Mouse (Mus musculus) Patski (cell line): Measurements from ENCODE around the gene Cacna1e. TPM values are rescaled to one million over a fixed set of nuclear protein-coding genes. Genes with fewer than 3 reads are reported as not detected.

Source experiments
- ATAC-seq: fragments of 100-300 bp; one replicate; pipeline ENCODE4 v1.8.0; 2021
- CTCF ChIA-PET: fragments of 350-600 bp; sonication (Branson Sonifier 250); formaldehyde crosslinking; loops from one replicate; lab custom pipeline; 2022; ENCODE audit warnings: inconsistent platforms; lab: Charles Lee
- POLR2A ChIA-PET: fragments of 350-600 bp; sonication (Branson Sonifier 250); formaldehyde crosslinking; loops from one replicate; lab custom pipeline; 2022; ENCODE audit warnings: antibody characterized with exemption, inconsistent platforms; lab: Charles Lee
- DNase-seq: peaks from one replicate; pipeline ENCODE4 v3.0.0-alpha.2; 2011; ENCODE audit warnings: low read depth, low spot score
- H3K27me3 ChIP-seq: fragments of 371-371 bp; one replicate; pipeline ENCODE4 v1.5.1; 2021
- CTCF ChIP-seq: fragments of 100-300 bp; IDR thresholded peaks from one replicate; pipeline ENCODE4 v1.5.1; 2021
- in situ Hi-C: fragments of 300-500 bp; cut with MboI; formaldehyde crosslinking; loops from 3 replicates; pipeline ENCODE4 v1.11.1; 2018; ENCODE audit warnings: low pct_unique_long_range_greater_than_20kb, mixed read lengths
- polyA plus RNA-seq: library from polyadenylated mRNA; unstranded; gene quantifications from one replicate; pipeline ENCODE4 v1.2.3, GENCODE M21; 2021

Cacna1e gene
- polyA plus RNA-seq, 1 experiment from 2014 or later = not detected

DNA sequence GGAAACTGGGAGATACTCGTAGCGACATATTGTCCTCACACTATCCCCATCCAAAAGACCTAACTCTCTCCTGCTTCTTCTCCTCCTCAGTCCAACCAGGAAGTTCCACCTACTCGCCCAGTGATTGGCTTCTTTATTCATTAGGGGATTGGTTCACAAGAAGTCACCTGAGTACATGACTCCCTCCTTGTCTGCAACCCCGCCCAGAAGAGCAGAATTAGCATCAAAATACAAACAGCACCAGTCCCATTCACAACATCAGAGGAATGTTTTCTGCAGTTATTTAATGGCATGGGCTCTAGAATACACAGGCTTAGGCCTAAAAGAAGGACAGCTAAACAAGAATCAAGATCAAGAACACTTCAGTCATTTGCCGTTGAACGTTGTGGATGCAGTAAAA lies 139.1 kb downstream of the Cacna1e start:
- CTCF ChIA-PET = no interaction called here
- in situ Hi-C loops = no loop called here
- H3K27me3 ChIP-seq = peaks cover 40% of the 10 kb centered on the region
- ATAC-seq = no peak
- POLR2A ChIA-PET = no interaction called here
- DNase-seq = no peak
- no peak for TF ChIP-seq CTCF

DNA sequence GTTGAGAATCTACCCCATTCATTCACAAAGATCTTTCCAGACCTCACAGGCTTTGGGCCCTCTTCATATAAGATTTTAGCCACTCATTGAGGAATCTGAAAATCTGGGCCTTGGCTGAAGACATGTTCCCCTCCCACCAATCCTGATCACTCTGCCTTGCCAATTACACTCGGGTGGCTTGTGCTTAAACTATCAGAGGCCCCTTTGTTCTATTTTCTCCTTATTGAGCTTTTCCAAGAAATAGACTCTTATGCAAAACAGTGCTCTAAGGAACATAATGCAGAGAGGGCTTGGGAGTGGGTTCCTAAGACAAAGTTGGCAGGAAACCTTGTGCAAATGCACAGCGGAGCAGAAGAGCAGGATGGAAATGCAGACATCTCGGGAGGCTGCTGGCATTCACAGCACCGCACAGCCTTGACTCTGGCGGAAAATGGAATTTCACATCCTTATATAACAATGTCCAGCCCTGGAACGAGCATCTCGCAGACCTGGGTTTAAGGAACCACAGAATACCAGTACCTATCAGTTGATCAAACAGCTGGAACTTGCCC lies 153.8 kb downstream of the Cacna1e start:
- H3K27me3 ChIP-seq = peaks cover 64% of the 10 kb centered on the region
- ChIA-PET POLR2A (no interaction called here), CTCF (no interaction called here)
- DNase-seq = no peak
- no peak for TF ChIP-seq CTCF
- ATAC-seq = no peak
- in situ Hi-C loops = no loop called here

DNA sequence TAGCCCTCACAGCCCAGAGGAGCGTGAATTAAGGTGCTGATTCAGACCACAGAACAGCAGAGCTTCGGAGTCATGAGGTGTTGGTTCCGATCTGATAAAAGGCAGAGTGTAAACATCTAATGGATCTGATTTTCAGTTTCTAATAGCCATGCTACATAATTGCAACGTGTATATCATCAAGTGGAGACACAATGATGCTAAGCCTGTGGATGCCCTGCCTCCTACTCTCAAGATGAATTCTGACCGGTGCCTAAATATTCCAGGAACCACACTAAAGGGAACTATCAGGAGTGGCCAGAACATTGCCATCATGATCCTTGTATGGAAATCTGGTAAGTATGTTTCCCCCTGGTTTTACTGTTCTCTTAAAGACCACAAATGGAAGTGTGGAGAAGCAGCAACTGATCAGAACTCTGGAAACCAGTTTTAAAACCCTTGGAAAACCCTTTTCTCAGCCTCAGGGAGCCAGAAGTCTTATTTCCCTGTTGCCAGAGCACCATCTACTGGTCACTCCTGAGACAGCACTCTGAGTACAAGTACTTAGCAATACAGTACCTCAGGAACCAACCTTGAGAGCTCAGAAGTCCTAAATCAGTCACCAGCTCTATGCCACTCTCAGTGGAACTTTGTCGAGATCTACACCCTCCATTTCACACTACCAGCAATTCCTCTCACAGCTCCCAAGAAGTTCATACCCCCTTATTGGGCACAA lies 154.9 kb downstream of the Cacna1e start:
- TF ChIP-seq CTCF = peak; percentile 72
- ATAC-seq (peak; percentile 74), DNase-seq (peak; percentile 7)
- CTCF ChIA-PET = interaction anchor here (0.7 kb wide), 2 partner anchors 15 to 834 kb away, joined by 3 read pairs; no protein-coding TSS in a partner anchor
- in situ Hi-C loops = loop anchor here (5.0 kb wide), 2 partner anchors 447 to 837 kb away; partner anchors contain the start of gene Teddm1a
- POLR2A ChIA-PET = no interaction called here
- peaks cover 74% of the 10 kb centered on the region for H3K27me3 ChIP-seq

GRCm38 (mm10) chr1:154728682-154729081 lies 155.6 kb downstream of the Cacna1e start:
- TF ChIP-seq CTCF = no peak
- DNase-seq (no peak), ATAC-seq (no peak)
- H3K27me3 ChIP-seq = peaks cover 73% of the 10 kb centered on the region
- ChIA-PET POLR2A (no interaction called here), CTCF (interaction anchor here (0.8 kb wide), 1 partner anchor 278 kb away, joined by 3 read pairs; no protein-coding TSS in a partner anchor)
- in situ Hi-C loops = loop anchor here (5.0 kb wide), 2 partner anchors 446 to 836 kb away; partner anchors contain the start of gene Teddm1a

- H3K27me3 ChIP-seq = peaks cover 76% of the 10 kb centered on the region
- in situ Hi-C loops = loop anchor here (5.0 kb wide), 2 partner anchors 445 to 835 kb away; partner anchors contain the start of gene Teddm1a
- TF ChIP-seq CTCF = no peak
- DNase-seq (no peak), ATAC-seq (no peak)
- ChIA-PET POLR2A (no interaction called here), CTCF (no interaction called here)
Observed at GRCm38 (mm10) chr1:154727696-154728095, 156.6 kb downstream of the Cacna1e start.

GRCm38 (mm10) chr1:154726361-154727161 lies 157.7 kb downstream of the Cacna1e start:
- ChIA-PET POLR2A (no interaction called here), CTCF (no interaction called here)
- DNase-seq (no peak), ATAC-seq (no peak)
- peaks cover 82% of the 10 kb centered on the region for H3K27me3 ChIP-seq
- no peak for TF ChIP-seq CTCF
- in situ Hi-C loops = loop anchor here (5.0 kb wide), 2 partner anchors 444 to 834 kb away; partner anchors contain the start of gene Teddm1a

- ATAC-seq = no peak
- no peak for TF ChIP-seq CTCF
- CTCF ChIA-PET = no interaction called here
- H3K27me3 ChIP-seq = peaks cover 80% of the 10 kb centered on the region
- POLR2A ChIA-PET = no interaction called here
- DNase-seq = no peak
- in situ Hi-C loops = loop anchor here (5.0 kb wide), 2 partner anchors 443 to 833 kb away; partner anchors contain the start of gene Teddm1a
Observed at GRCm38 (mm10) chr1:154725356-154726320, 158.7 kb downstream of the Cacna1e start.

DNA sequence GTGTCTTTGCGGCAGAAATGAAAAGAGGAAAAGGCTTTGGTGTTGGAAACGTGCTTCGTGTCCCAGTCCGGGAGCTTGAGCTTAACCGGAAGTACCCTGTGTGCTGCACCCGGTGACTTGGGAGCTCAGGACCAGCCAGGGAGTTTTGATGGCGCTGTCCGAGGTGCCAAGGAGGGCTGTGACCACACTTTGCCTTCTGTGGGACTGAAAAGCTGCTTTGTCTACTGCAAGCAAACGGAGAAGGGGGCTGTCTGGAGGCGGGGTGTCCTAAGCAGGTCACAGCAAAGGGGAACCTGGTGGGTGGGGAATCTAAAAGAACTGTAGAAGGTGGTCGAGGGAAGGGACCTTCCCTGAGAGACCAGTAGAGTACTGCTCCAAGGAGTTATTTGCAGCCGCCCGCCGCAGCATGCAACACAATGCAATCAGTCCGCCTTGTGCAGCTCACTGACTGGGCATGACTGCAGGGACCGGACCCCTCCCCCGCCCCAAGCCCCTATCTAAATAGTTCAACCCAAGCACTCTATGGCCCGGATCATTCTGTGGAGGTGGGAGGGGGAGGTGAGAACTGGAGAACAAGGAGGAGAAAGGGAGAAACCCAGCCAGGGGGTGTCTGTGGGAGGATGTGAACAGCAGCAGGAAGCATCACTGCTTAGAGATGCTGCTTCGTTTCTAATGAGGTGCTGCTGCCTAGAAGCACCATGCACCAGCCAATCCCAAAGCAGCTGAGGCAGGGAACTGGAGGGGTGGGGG lies 160.6 kb downstream of the Cacna1e start:
- POLR2A ChIA-PET = no interaction called here
- no peak for ATAC-seq
- no peak for TF ChIP-seq CTCF

GRCm38 (mm10) chr1:154723078-154723477 lies 161.2 kb downstream of the Cacna1e start:
- in situ Hi-C loops = no loop called here
- DNase-seq (no peak), ATAC-seq (no peak)
- peaks cover 83% of the 10 kb centered on the region for H3K27me3 ChIP-seq
- CTCF ChIA-PET = interaction anchor here (1.5 kb wide), 1 partner anchor 14 kb away, joined by 4 read pairs; no protein-coding TSS in a partner anchor
- POLR2A ChIA-PET = interaction anchor here (0.6 kb wide), 1 partner anchor 767 kb away, joined by 3 read pairs; no protein-coding TSS in a partner anchor
- no peak for TF ChIP-seq CTCF

More for the DNA sequence above, 160.6 kb downstream of the Cacna1e start:
- DNase-seq = no peak
- peaks cover 81% of the 10 kb centered on the region for H3K27me3 ChIP-seq
- CTCF ChIA-PET = no interaction called here
- in situ Hi-C loops = no loop called here
